Mouse (Mus musculus): ENCODE data around the gene Csrp3.

DNA sequence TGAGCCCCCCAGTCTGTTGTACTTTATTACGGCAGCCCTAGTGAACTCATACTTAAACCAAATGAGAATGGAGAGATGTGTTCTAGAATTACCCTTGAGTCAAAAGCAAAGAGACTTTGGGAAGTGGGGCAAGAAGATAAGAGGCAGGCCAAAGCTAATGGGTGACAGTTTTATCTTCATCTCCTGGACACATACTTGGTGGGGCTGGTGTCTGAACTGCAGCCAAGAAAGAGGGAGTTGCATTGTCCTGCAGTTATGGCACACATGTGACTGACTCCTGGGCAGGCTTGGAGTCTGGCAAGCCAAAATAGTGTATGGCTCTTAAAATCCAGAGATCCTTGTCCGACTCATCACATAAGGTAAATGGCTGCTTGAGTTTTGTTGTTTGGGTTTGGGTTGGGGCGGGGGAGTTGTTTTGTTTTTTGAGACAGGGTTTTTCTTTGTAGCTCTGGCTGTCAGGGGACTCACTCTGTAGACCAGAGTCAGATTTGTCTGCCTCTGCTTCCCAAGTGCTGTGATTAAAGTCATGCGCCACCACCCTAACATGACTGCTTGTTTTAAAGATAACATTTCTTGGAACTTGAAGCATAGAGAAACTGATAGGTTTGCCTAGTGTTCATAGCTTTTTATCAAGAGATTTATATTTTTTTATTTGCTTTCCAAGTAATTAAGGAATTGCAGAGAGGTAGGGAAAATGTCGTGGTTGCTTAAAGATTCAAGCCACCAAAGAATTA lies 18.5 kb downstream of the Csrp3 start:
- TF ChIP-seq CTCF (IDR thresholded peaks at IDR 0.05; ENCODE audit: control insufficient read depth, insufficient read depth, low read length) (no peak), POLR2A (IDR thresholded peaks at IDR 0.05; ENCODE audit: borderline replicate concordance, control insufficient read depth, low read depth, low read length) (no peak)

Data from bone marrow, adult 2 months (tissue).